ENCODE assay signal across 20 mouse cellular contexts in genomic region chr4:56122198-56122597, GRCm38 (mm10).
"Had no signal": no experiment of that assay in that cellular context is flagged by ENCODE, and none has a peak within 500 bp of the region (broad histone marks: within the 10 kb centered on the region; RNA-seq: fewer than 3 reads in every experiment).

No protein-coding gene starts in this region.

- H3K4me2 ChIP-seq: heart, embryonic 12.5 days; hindbrain, embryonic 12.5 days; hindbrain, embryonic 14.5 days; intestine, embryonic 15.5 days; limb, embryonic 13.5 days; limb, embryonic 15.5 days had no signal

- H3K4me3 ChIP-seq: heart, embryonic 10.5 days; heart, embryonic 12.5 days; hindbrain, embryonic 10.5 days; hindbrain, embryonic 12.5 days; intestine, embryonic 15.5 days; layer of hippocampus, adult 2 months; limb, embryonic 13.5 days; limb, embryonic 15.5 days had no signal

- H3K27ac ChIP-seq: heart, embryonic 10.5 days; hindbrain, embryonic 10.5 days; hindbrain, embryonic 12.5 days; hindbrain, embryonic 14.5 days; intestine, embryonic 15.5 days; layer of hippocampus, adult 2 months; limb, embryonic 13.5 days; limb, embryonic 15.5 days had no signal

- DNase-seq: gastrocnemius, postnatal 10 days; gastrocnemius, postnatal 25 days; heart, adult 18-20 months; heart, postnatal 10 days; heart, postnatal 4 days; kidney, adult 18-20 months; kidney, adult 8-10 months; kidney, postnatal 10 days; kidney, postnatal 25 days; kidney, postnatal 4 days; left cerebral cortex, postnatal 4 days had no signal

- H3K27me3 ChIP-seq: heart, embryonic 12.5 days; hindbrain, embryonic 12.5 days; intestine, embryonic 15.5 days; limb, embryonic 13.5 days; limb, embryonic 15.5 days had no signal

- H3K36me3 ChIP-seq: heart, embryonic 10.5 days; heart, embryonic 12.5 days; hindbrain, embryonic 10.5 days; hindbrain, embryonic 12.5 days; intestine, embryonic 15.5 days; limb, embryonic 13.5 days; limb, embryonic 15.5 days had no signal
